Mouse (Mus musculus) cortical plate, adult 2 months (tissue): ENCODE results near the gene Mob3c. TPM values are rescaled to one million over a fixed set of nuclear protein-coding genes. Genes with fewer than 3 reads are reported as not detected.

Source experiments
- H3K27ac ChIP-seq: fragments of 200-500 bp; 2 replicates; pipeline ENCODE4 v1.5.1; 2012; ENCODE audit warnings: low read length, control low read depth, inconsistent platforms; ENCODE audit not compliant: insufficient read depth
- H3K4me1 ChIP-seq: fragments of 200-500 bp; 2 replicates; pipeline ENCODE4 v1.6.1; 2011; ENCODE audit warnings: low read length; ENCODE audit not compliant: control insufficient read depth, insufficient read depth
- H3K4me3 ChIP-seq: fragments of 200-500 bp; 2 replicates; pipeline ENCODE4 v1.5.1; 2011; ENCODE audit warnings: mild to moderate bottlenecking, low read length, control low read depth; ENCODE audit not compliant: insufficient read depth
- CTCF ChIP-seq: fragments of 200-500 bp; IDR thresholded peaks from 2 replicates; pipeline ENCODE4 v1.5.1; 2011; ENCODE audit warnings: mild to moderate bottlenecking, control low read depth, low read length; ENCODE audit not compliant: insufficient read depth; ENCODE audit errors: extremely low read depth
- POLR2A ChIP-seq: fragments of 200-500 bp; IDR thresholded peaks from 2 replicates; pipeline ENCODE4 v1.6.1; 2011; ENCODE audit warnings: mild to moderate bottlenecking, low read length, control low read depth; ENCODE audit not compliant: insufficient read depth; ENCODE audit errors: extremely low read depth
- polyA plus RNA-seq: library from polyadenylated mRNA; depleted of rRNA; stranded (reverse); fragments of >200 nt; gene quantifications from 2 replicates; pipeline ENCODE4 v1.2.3, GENCODE M21; 2012; rRNA removed

The Mob3c gene
- polyA plus RNA-seq, 1 experiment, result 6.8 TPM

- no peak overlapping the region for H3K4me3 ChIP-seq
- TF ChIP-seq POLR2A (no peak), CTCF (no peak)
- H3K27ac ChIP-seq, result no peak overlapping the region
- H3K4me1 ChIP-seq, result no peaks in the 10 kb centered on the region
These were observed 36.0 kb downstream of the Mob3c start for GRCm38 (mm10) chr4:115863880-115864279.

- no peak for TF ChIP-seq CTCF
- no peak for TF ChIP-seq POLR2A
- no peaks in the 10 kb centered on the region for H3K4me1 ChIP-seq
- H3K27ac ChIP-seq, result no peak overlapping the region
- H3K4me3 ChIP-seq, result no peak overlapping the region
These were observed 41.8 kb downstream of the Mob3c start for GRCm38 (mm10) chr4:115869512-115870210.

DNA sequence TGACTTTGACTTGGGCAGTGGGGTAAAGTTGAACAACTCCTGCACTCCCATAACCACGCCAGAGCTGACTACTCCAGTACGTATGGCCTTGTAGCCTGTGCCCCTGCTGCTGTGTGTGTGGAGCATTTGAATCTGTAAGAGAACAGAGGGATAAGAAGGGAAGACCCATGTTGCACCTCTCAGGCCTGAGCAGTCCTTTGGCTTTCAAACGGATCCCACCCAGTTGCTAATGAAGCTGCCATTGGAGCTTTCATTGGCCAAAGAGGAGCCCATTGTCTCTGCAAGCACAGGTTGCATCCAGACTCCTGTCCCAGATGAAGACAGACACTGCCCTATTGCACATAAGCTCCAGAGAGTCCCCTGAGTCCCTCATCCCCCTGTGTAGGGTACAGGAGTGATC, 45.3 kb downstream of the Mob3c start:
- TF ChIP-seq POLR2A (no peak), CTCF (no peak)

DNA sequence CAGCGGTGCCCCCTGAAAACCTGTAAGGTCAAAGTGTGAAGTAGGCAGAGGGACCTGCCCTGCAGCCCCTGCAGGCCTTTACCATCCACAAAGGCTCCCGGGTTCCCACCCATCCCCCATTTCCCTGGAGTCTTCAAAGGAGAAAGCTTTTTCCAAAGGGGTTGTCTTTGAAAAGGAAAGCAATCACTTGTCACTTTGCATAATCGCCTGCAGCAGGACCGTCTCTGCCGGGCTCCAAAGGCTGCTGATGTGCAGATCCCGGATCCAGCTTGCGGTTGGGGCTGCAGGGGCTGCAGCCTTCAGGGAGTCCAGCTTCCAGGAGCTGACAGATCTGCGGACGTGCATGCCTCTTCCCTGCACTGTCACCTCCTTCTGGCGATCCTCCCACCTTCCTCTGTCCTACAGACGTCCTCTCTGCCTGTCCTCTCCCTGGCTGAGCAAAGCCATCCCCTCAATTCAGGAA, 50.4 kb downstream of the Mob3c start:
- no peak for TF ChIP-seq CTCF
- TF ChIP-seq POLR2A, result no peak
- no peak overlapping the region for H3K4me3 ChIP-seq
- H3K27ac ChIP-seq, result no peak overlapping the region
- H3K4me1 ChIP-seq, result peaks cover 2% of the 10 kb centered on the region; the same call in 1 of the 2 replicates

More for the DNA sequence above, 45.3 kb downstream of the Mob3c start:
- Histone ChIP-seq H3K27ac (no peak overlapping the region), H3K4me3 (no peak overlapping the region), H3K4me1 (no peaks in the 10 kb centered on the region)

DNA sequence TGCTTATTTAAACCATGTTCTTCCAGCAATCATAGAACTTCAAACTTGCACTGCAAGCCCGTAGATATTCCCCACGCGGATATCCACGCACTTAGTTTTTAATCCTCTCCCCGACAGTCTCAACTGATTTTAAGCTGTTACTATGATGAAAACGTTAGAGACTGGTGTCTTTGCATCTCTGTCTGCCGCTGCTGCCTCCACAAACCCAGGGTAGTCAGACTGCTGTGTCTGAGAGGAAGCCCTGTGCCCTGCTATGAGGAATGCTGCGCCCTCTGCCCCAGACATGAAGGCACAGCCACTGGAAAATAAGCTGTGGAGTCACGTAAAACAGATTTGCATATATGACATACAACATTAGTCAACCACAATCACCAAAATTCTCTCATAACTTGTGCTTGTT, 50.9 kb downstream of the Mob3c start:
- no peak overlapping the region for H3K4me3 ChIP-seq
- TF ChIP-seq CTCF, result no peak
- TF ChIP-seq POLR2A, result no peak
- H3K4me1 ChIP-seq, result peaks cover 2% of the 10 kb centered on the region; the same call in 1 of the 2 replicates
- no peak overlapping the region for H3K27ac ChIP-seq

GRCm38 (mm10) chr4:115881183-115881582, 53.3 kb downstream of the Mob3c start:
- H3K27ac ChIP-seq, result no peak overlapping the region
- H3K4me3 ChIP-seq, result no peak overlapping the region
- H3K4me1 ChIP-seq, result peaks cover 4% of the 10 kb centered on the region; the same call in 1 of the 2 replicates
- no peak for TF ChIP-seq POLR2A
- no peak for TF ChIP-seq CTCF

GRCm38 (mm10) chr4:115882195-115882594, 54.3 kb downstream of the Mob3c start:
- no peak for TF ChIP-seq CTCF
- TF ChIP-seq POLR2A, result no peak
- Histone ChIP-seq H3K4me1 (peaks cover 4% of the 10 kb centered on the region; the same call in 1 of the 2 replicates), H3K4me3 (no peak overlapping the region), H3K27ac (no peak overlapping the region)

GRCm38 (mm10) chr4:115884022-115884421, 56.1 kb downstream of the Mob3c start, which contains the start of gene Kncn:
Kncn (plus strand) TSS chr4:115884400.
- Histone ChIP-seq H3K4me3 (no peak within 1 kb of the TSS), H3K27ac (no peak within 1 kb of the TSS), H3K4me1 (peaks cover 4% of the 10 kb centered on the region; the same call in 1 of the 2 replicates)
- no peak for TF ChIP-seq CTCF
- no peak for TF ChIP-seq POLR2A

Other genes starting within 250 kb of the Mob3c start
- gene Cyp4a32, start 227.1 kb upstream of the Mob3c start, polyA plus RNA-seq, result not detected in 2 replicates
- gene Cyp4b1, start 180.4 kb upstream of the Mob3c start, polyA plus RNA-seq, result 1.6 and 2.2 TPM in 2 replicates
- 37.9 and 42.0 TPM in 2 replicates for gene Efcab14, start 90.3 kb upstream of the Mob3c start, polyA plus RNA-seq
- 0.27 and 0.55 TPM in 2 replicates for gene Tex38, start 47.1 kb upstream of the Mob3c start, polyA plus RNA-seq
- gene Atpaf1, start 43.3 kb upstream of the Mob3c start, polyA plus RNA-seq, result 53.1 and 54.4 TPM in 2 replicates
- gene Mknk1, start 11.1 kb downstream of the Mob3c start, polyA plus RNA-seq, result 59.8 and 63.2 TPM in 2 replicates
- 0.06 and 0.21 TPM in 2 replicates for gene Kncn, start 56.3 kb downstream of the Mob3c start, polyA plus RNA-seq
- gene 6430628N08Rik, start 62.6 kb downstream of the Mob3c start, polyA plus RNA-seq, result not detected in 2 replicates
- gene Dmbx1, start 111.8 kb downstream of the Mob3c start, polyA plus RNA-seq, result 0.04 and 0.09 TPM in 2 replicates
- gene Faah, start 189.8 kb downstream of the Mob3c start, polyA plus RNA-seq, result 133 and 159 TPM in 2 replicates
- 8.8 and 9.4 TPM in 2 replicates for gene Nsun4, start 225.8 kb downstream of the Mob3c start, polyA plus RNA-seq
- gene Uqcrh, start 247.0 kb downstream of the Mob3c start, polyA plus RNA-seq, result 672 and 678 TPM in 2 replicates
- gene Lrrc41, start 247.2 kb downstream of the Mob3c start, polyA plus RNA-seq, result 32.3 and 33.7 TPM in 2 replicates